Mouse (Mus musculus) neural tube, embryonic 10.5 days (tissue): ENCODE measurements at regions not wholly inside any gene's neighbourhood (a gene's known extent, or its start where the extent isn't known, plus 50 kb on each side); places are given as distances from the start of the nearest gene placed in this dataset.
A peak's percentile ranks its signal among the peaks of the same experiment; 100 is the strongest.

Experiments used
- DNase-seq: peaks from one replicate; pipeline ENCODE4 v3.0.0-alpha.2; 2017; ENCODE audit warnings: low spot score; ENCODE audit errors: extremely low spot score

- DNase-seq = no peak
Measured at GRCm38 (mm10) chr12:118784643-118785042, 61.5 kb upstream of the Sp8 start.

GRCm38 (mm10) chr12:118781978-118782377 is 64.2 kb upstream of the Sp8 start:
- no peak for DNase-seq

- DNase-seq = no peak
Measured at GRCm38 (mm10) chr12:118775463-118776064, 70.6 kb upstream of the Sp8 start.

GRCm38 (mm10) chr12:118772790-118773189 is 73.3 kb upstream of the Sp8 start:
- no peak for DNase-seq

- DNase-seq = no peak
Measured at GRCm38 (mm10) chr12:118766472-118766871, 79.7 kb upstream of the Sp8 start.

GRCm38 (mm10) chr12:118754076-118754475 is 92.1 kb upstream of the Sp8 start:
- DNase-seq = no peak

- DNase-seq = no peak
Measured at GRCm38 (mm10) chr12:118739103-118739502, 107.0 kb upstream of the Sp8 start.

- DNase-seq = no peak
Measured at GRCm38 (mm10) chr12:118725891-118726290, 120.2 kb upstream of the Sp8 start.

- no peak for DNase-seq
Measured at GRCm38 (mm10) chr12:118719878-118720573, 126.1 kb upstream of the Sp8 start.

- no peak for DNase-seq
Measured at GRCm38 (mm10) chr12:118716824-118717223, 129.3 kb upstream of the Sp8 start.

- no peak for DNase-seq
Measured at GRCm38 (mm10) chr12:118706626-118707025, 139.5 kb upstream of the Sp8 start.

- DNase-seq = no peak
Measured at GRCm38 (mm10) chr12:118704826-118705225, 141.3 kb upstream of the Sp8 start.

- DNase-seq = peak; percentile 22
Measured at GRCm38 (mm10) chr12:118703730-118704129, 142.4 kb upstream of the Sp8 start.

GRCm38 (mm10) chr12:118703068-118703662 is 143.0 kb upstream of the Sp8 start:
- no peak for DNase-seq

GRCm38 (mm10) chr12:118701838-118702237 is 144.3 kb upstream of the Sp8 start:
- no peak for DNase-seq

GRCm38 (mm10) chr12:118698110-118698509 is 148.0 kb upstream of the Sp8 start:
- DNase-seq = no peak

GRCm38 (mm10) chr12:118694701-118695100 is 151.4 kb upstream of the Sp8 start:
- DNase-seq = no peak

GRCm38 (mm10) chr12:118682902-118683301 is 163.2 kb upstream of the Sp8 start:
- no peak for DNase-seq

- no peak for DNase-seq
Measured at GRCm38 (mm10) chr12:118677989-118678388, 168.1 kb upstream of the Sp8 start.

- peak; percentile 39 for DNase-seq
Measured at GRCm38 (mm10) chr12:118661575-118661974, 184.6 kb upstream of the Sp8 start.

GRCm38 (mm10) chr12:118661214-118661486 is 185.0 kb upstream of the Sp8 start:
- peak; percentile 40 for DNase-seq

GRCm38 (mm10) chr12:118660384-118661213 is 185.5 kb upstream of the Sp8 start:
- no peak for DNase-seq
